Mouse (Mus musculus) c-Kit-negative CD71-positive TER-119-positive erythroid progenitor cells, embryonic 14.5 days (primary cell): Measurements from ENCODE around the gene Gm13102.
"Not testable (repeated sequence)": the region's sequence is repeated elsewhere in the genome, so short reads cannot be mapped to it uniquely, and the experiment has no call there.

ENCODE experiments used
- DNase-seq: peaks from one replicate; pipeline ENCODE4 v3.0.0-alpha.2; 2013; ENCODE audit warnings: low read depth, low spot score

Gene Gm13102

GRCm38 (mm10) chr4:144106174-144106573 is at the start of gene Gm13102:
Gene Gm13102 (plus strand): TSS chr4:144106474.
- not testable (repeated sequence) for DNase-seq

- DNase-seq, result not testable (repeated sequence)
Observed at GRCm38 (mm10) chr4:144058826-144059225, 47.4 kb upstream of the Gm13102 start, which contains the start of gene Pramel4. Gene Pramel4 (plus strand): TSS chr4:144059126.
